Mouse (Mus musculus) forebrain, postnatal 0 days (tissue): ENCODE data around the gene Grm3. TPM values are rescaled to one million over a fixed set of nuclear protein-coding genes. Genes with fewer than 3 reads are reported as not detected.

Experiments used
- ATAC-seq: fragments of 200-750 bp; cut with Nextera tagmentation; 2 replicates; pipeline ENCODE4 v1.8.0; 2017; ENCODE audit warnings: mild to moderate bottlenecking, moderate library complexity
- DNase-seq: peaks from one replicate; pipeline ENCODE4 v3.0.0-alpha.2; 2015
- H3K27ac ChIP-seq: fragments of 300-500 bp; sonication (generic); 2 replicates; pipeline ENCODE4 v1.5.1; 2014; ENCODE audit warnings: low read depth, mild to moderate bottlenecking, antibody characterized with exemption, low read length, moderate library complexity, mixed read lengths
- H3K27me3 ChIP-seq: fragments of 300-500 bp; sonication (generic); 2 replicates; pipeline ENCODE4 v1.6.1; 2014; ENCODE audit warnings: mild to moderate bottlenecking, low read length, mixed read lengths; ENCODE audit not compliant: insufficient read depth
- H3K36me3 ChIP-seq: fragments of 300-500 bp; sonication (generic); 2 replicates; pipeline ENCODE4 v1.6.1; 2014; ENCODE audit warnings: mild to moderate bottlenecking, moderate library complexity; ENCODE audit not compliant: insufficient read depth
- H3K4me1 ChIP-seq: fragments of 300-500 bp; sonication (generic); 2 replicates; pipeline ENCODE4 v1.6.1; 2014; ENCODE audit warnings: antibody characterized with exemption; ENCODE audit not compliant: insufficient read depth
- H3K4me2 ChIP-seq: fragments of 300-500 bp; sonication (generic); 2 replicates; pipeline ENCODE4 v1.6.1; 2014; ENCODE audit warnings: low read depth, mild to moderate bottlenecking, moderate library complexity
- H3K4me3 ChIP-seq: fragments of 300-500 bp; sonication (generic); 2 replicates; pipeline ENCODE4 v1.5.1; 2014; ENCODE audit warnings: low read depth, low read length, mixed read lengths
- H3K9ac ChIP-seq: fragments of 300-500 bp; sonication (generic); 2 replicates; pipeline ENCODE4 v1.6.1; 2014; ENCODE audit warnings: mild to moderate bottlenecking
- H3K9me3 ChIP-seq: fragments of 300-500 bp; sonication (generic); 2 replicates; pipeline ENCODE4 v1.6.1; 2016; ENCODE audit warnings: low read length
- CTCF ChIP-seq: sonication (generic); IDR thresholded peaks from 2 replicates; pipeline ENCODE4 v1.5.1; 2016; ENCODE audit warnings: antibody characterized with exemption, control low read depth, low read depth
- WGBS: fragments of 180-500 bp; shearing (Covaris S2); extraction: QIAGEN DNeasy Blood & Tissue Kit; methylation state at CpG from one replicate; pipeline ENCODE4 v1.1.7; 2014; 5-methylcytosine and 5-hydroxymethylcytosine counted together
- polyA plus RNA-seq: library from polyadenylated mRNA; unstranded; fragments of >200 nt; fragmentation: Nextera tagmentation; extraction: Ambion mirVana; gene quantifications from 2 replicates; pipeline ENCODE4 v1.2.1, GENCODE M21; 2015
- total RNA-seq: library from RNA; depleted of rRNA; stranded (reverse); fragments of >200 nt; gene quantifications from 2 replicates; pipeline ENCODE4 v1.2.3, GENCODE M21; 2014

Gene Grm3
- total and polyA plus RNA-seq, 2 experiments from 2014 or later = 66.5 to 105 TPM

DNA sequence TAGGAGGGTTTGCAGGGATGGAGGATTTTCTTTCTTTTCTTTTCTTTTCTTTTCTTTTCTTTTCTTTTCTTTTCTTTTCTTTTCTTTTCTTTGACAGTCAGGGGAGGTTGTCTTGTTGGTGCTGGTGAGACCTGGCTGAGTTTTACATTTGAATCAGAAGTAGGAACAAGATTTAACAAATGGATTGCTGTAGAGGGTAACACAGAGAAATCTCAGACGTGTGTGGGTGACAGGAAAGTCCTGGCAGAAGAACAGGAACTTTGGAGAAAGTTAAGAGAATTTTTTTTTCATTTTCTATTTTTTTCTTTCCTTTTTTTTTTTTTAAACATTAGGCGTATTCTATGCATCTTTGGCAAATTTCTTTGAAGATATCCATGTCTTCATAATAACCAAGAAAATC, 41.8 kb downstream of the Grm3 start:
- Histone ChIP-seq H3K9me3 (no peaks in the 10 kb centered on the region), H3K27me3 (no peaks in the 10 kb centered on the region), H3K36me3 (no peaks in the 10 kb centered on the region), H3K9ac (no peak overlapping the region), H3K4me3 (no peak overlapping the region), H3K4me1 (no peaks in the 10 kb centered on the region), H3K27ac (no peak overlapping the region), H3K4me2 (no peak overlapping the region)
- TF ChIP-seq CTCF = no peak
- WGBS = 49% methylated on average over 2 of the region's 2 CpGs
- DNase-seq = no peak
- no peak for ATAC-seq

DNA sequence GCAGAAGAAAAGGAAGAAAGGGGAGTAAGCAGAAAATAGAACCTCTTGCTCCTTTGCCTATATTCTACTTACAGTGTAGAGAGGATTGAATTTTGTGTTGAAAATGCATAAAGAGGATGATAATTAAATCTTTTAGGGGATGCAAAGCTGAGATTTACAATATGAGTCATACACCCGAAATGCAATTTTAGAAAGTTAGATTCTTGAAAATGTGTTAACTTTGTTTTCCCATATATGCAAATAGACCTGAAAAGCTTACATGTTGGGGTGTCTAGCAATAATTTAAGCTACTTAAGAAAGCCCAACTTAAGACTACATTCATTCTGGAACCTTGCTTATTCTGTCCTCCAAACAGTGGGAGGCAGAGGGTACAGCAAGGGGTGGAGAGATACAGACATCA, 56.0 kb downstream of the Grm3 start:
- Histone ChIP-seq H3K4me3 (no peak overlapping the region), H3K27ac (no peak overlapping the region), H3K9me3 (no peaks in the 10 kb centered on the region), H3K36me3 (no peaks in the 10 kb centered on the region), H3K27me3 (no peaks in the 10 kb centered on the region), H3K9ac (no peak overlapping the region), H3K4me1 (no peaks in the 10 kb centered on the region), H3K4me2 (no peak overlapping the region)
- no peak for ATAC-seq
- TF ChIP-seq CTCF = no peak
- no peak for DNase-seq
- 76% methylated on average over 1 of the region's 1 CpGs for WGBS

DNA sequence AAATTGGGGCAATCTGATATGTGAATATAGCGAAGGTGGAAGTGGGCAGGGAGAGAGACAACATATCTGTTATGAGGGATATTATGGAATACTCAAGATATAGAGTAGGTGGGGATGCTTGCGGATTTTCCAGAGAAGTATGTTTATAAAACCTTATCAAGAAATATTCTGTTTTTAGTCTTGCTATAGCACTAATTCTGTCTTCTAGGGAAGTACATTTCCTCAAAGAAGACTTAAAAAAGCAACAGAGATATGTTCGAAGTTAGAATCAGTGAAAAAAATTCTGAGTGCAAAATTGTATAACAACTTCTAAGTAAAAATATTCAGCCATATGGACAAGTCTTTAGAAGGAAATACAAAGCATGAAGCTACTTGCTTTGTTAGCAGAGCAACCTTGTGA, 61.6 kb downstream of the Grm3 start:
- DNase-seq (no peak), ATAC-seq (no peak)
- H3K4me3 ChIP-seq = no peak overlapping the region
- no peaks in the 10 kb centered on the region for H3K9me3 ChIP-seq
- no peak for TF ChIP-seq CTCF
- no peak overlapping the region for H3K27ac ChIP-seq
- H3K36me3 ChIP-seq = no peaks in the 10 kb centered on the region
- H3K4me2 ChIP-seq = no peak overlapping the region
- no peaks in the 10 kb centered on the region for H3K4me1 ChIP-seq
- no peaks in the 10 kb centered on the region for H3K27me3 ChIP-seq
- WGBS = 88% methylated on average over 3 of the region's 3 CpGs
- H3K9ac ChIP-seq = no peak overlapping the region

DNA sequence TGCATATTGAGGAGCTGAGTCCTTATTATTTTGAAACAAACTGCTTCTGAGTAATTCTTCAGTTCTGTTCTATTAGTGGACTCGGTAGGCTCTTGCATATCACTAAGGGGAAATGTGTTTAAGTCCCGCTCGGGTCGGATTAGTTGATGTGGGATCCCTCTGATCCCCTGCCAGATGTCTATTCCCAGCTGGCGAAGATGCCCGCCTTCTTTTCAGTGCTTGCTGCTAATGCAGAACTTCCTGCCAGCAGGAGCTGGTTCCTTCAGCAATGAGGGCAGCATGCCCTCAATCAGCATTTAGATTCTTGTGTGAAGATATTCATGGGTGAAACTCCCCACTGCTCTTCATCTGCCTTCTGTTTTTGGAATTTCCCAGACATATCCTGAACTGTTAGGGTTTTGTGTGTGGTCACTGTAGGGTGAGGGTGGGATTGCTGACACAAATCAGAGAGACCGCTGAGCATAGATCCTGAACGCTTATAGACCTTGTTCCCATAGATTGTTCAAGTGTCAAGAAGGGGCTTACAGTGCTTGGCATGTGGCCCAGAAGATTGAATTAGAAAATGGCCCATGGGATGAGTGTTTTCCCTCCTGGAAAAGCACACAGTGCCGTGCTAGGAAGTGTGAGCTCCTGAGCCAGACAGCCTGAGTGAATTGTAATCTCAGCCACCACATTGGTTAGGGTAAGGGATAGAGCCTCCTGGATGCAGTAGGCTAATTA, 62.9 kb downstream of the Grm3 start:
- Histone ChIP-seq H3K4me1 (no peaks in the 10 kb centered on the region), H3K27me3 (no peaks in the 10 kb centered on the region), H3K36me3 (no peaks in the 10 kb centered on the region), H3K4me3 (no peak overlapping the region), H3K9me3 (no peaks in the 10 kb centered on the region), H3K4me2 (no peak overlapping the region), H3K9ac (no peak overlapping the region), H3K27ac (0 out of 2 replicates have a peak overlapping the region, but pooled peaks have one; percentile 40)
- WGBS = 11% methylated on average over 9 of the region's 9 CpGs
- DNase-seq (peak; percentile 73), ATAC-seq (peak; percentile 88)
- TF ChIP-seq CTCF = no peak

DNA sequence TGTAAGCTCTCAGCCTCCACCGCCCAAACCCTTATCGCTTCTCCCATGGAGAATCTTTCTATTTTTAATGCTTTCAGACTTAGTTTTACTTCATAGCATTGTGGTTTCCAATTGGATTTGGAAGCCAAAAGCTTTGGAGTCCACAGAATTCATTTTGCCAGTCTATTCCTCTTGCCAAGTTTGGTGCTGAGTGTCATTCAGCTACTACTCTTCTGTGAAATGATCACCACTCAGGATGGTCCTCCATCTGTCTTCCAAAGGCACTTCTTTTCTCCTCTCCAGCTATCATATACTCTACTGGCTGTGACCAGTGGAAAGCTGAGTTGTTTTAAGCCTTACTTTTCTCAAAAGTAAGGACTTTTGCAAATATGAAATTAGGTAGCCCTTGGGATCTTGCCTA, 86.4 kb downstream of the Grm3 start:
- peak; percentile 41 for DNase-seq

DNA sequence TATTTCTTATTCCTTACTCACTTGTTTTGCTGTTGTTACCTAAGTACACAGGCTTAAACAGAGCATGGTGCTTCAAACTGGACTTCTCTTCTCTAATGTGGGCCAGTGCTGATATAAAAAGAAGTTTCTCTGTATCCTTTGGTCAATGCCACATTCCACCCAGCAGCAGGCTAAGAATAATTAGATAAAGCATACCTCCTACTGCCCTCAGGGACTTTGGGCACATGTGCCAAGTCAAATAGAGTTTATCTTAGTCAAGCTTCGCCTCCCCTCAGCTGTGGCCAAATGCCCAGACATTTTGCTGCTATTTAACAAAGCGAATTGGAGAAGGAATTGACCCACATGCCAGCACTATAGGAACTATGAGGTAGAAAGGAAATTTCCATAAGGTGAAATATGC, 97.8 kb downstream of the Grm3 start:
- 0 out of 2 replicates have a peak, but pooled peaks cover 3% of the 10 kb centered on the region for H3K4me1 ChIP-seq
- no peak for TF ChIP-seq CTCF
- DNase-seq (no peak), ATAC-seq (no peak)
- no peak overlapping the region for H3K9ac ChIP-seq
- no peak overlapping the region for H3K4me2 ChIP-seq
- no peaks in the 10 kb centered on the region for H3K36me3 ChIP-seq
- WGBS = 39% methylated on average over 2 of the region's 2 CpGs
- H3K27me3 ChIP-seq = no peaks in the 10 kb centered on the region
- no peak overlapping the region for H3K4me3 ChIP-seq
- no peak overlapping the region for H3K27ac ChIP-seq
- H3K9me3 ChIP-seq = no peaks in the 10 kb centered on the region

More for the DNA sequence above, 86.4 kb downstream of the Grm3 start:
- Histone ChIP-seq H3K4me2 (no peak overlapping the region), H3K27me3 (no peaks in the 10 kb centered on the region), H3K36me3 (no peaks in the 10 kb centered on the region), H3K9ac (no peak overlapping the region), H3K9me3 (no peaks in the 10 kb centered on the region), H3K4me1 (no peaks in the 10 kb centered on the region), H3K4me3 (no peak overlapping the region), H3K27ac (no peak overlapping the region)
- peak; percentile 79 for ATAC-seq
- TF ChIP-seq CTCF = no peak
- 82% methylated on average over 2 of the region's 2 CpGs for WGBS

DNA sequence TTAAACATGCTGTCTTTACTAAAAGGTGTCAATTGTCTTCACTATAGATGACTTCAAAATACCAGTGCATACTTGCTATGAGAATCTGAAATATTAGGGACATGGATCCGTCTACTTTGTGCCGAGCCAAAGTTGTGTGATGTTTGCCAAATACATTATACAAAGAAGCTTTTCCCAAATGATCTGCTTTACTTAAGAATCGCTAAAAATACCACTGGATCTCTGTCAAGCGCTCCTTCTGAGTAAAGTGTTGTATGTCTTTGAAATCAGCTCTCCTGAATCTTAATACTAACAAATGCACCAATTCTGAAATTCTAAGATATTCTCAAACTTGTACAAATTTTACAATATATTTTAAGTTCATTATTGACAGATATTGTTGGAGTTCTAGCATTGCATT, 100.6 kb downstream of the Grm3 start:
- 0 out of 2 replicates have a peak, but pooled peaks cover 3% of the 10 kb centered on the region for H3K4me1 ChIP-seq
- H3K36me3 ChIP-seq = no peaks in the 10 kb centered on the region
- no peaks in the 10 kb centered on the region for H3K27me3 ChIP-seq
- H3K4me3 ChIP-seq = no peak overlapping the region
- H3K9me3 ChIP-seq = no peaks in the 10 kb centered on the region
- DNase-seq = peak; percentile 20
- H3K4me2 ChIP-seq = no peak overlapping the region
- ATAC-seq = no peak
- no peak overlapping the region for H3K9ac ChIP-seq
- no peak for TF ChIP-seq CTCF
- WGBS = 57% methylated on average over 4 of the region's 4 CpGs
- no peak overlapping the region for H3K27ac ChIP-seq
